Mouse (Mus musculus) liver, adult (tissue): ENCODE results near the gene Gpc6.

Experiments
- GATA4 ChIP-seq: IDR thresholded peaks from 2 replicates; pipeline ENCODE4 v1.6.1; 2014; ENCODE audit warnings: mild to moderate bottlenecking, low read length; ENCODE audit not compliant: insufficient replicate concordance

The Gpc6 gene

GRCm38 (mm10) chr14:117810321-117811270, 885.5 kb downstream of the Gpc6 start:
- TF ChIP-seq GATA4: no peak

GRCm38 (mm10) chr14:117813473-117813872, 888.4 kb downstream of the Gpc6 start:
- TF ChIP-seq GATA4: no peak

- TF ChIP-seq GATA4: no peak
Measured at GRCm38 (mm10) chr14:117816008-117816407, 890.9 kb downstream of the Gpc6 start.

- peak; percentile 67; the same call in 1 of the 2 replicates for TF ChIP-seq GATA4
Measured at GRCm38 (mm10) chr14:117816706-117817105, 891.6 kb downstream of the Gpc6 start.

- TF ChIP-seq GATA4: peak; percentile 36; the same call in 1 of the 2 replicates
Measured at GRCm38 (mm10) chr14:117817196-117817595, 892.1 kb downstream of the Gpc6 start.

- no peak for TF ChIP-seq GATA4
Measured at GRCm38 (mm10) chr14:117824491-117824890, 899.4 kb downstream of the Gpc6 start.

- no peak for TF ChIP-seq GATA4
Measured at GRCm38 (mm10) chr14:117826294-117827046, 901.4 kb downstream of the Gpc6 start.

GRCm38 (mm10) chr14:117831267-117831666, 906.2 kb downstream of the Gpc6 start:
- no peak for TF ChIP-seq GATA4

GRCm38 (mm10) chr14:117831731-117832130, 906.6 kb downstream of the Gpc6 start:
- no peak for TF ChIP-seq GATA4

- no peak for TF ChIP-seq GATA4
Measured at GRCm38 (mm10) chr14:117835506-117835905, 910.4 kb downstream of the Gpc6 start.

- no peak for TF ChIP-seq GATA4
Measured at GRCm38 (mm10) chr14:117837021-117837420, 911.9 kb downstream of the Gpc6 start.

- no peak for TF ChIP-seq GATA4
Measured at GRCm38 (mm10) chr14:117837715-117838114, 912.6 kb downstream of the Gpc6 start.

GRCm38 (mm10) chr14:117841211-117841610, 916.1 kb downstream of the Gpc6 start:
- no peak for TF ChIP-seq GATA4

- TF ChIP-seq GATA4: no peak
Measured at GRCm38 (mm10) chr14:117841797-117842553, 916.9 kb downstream of the Gpc6 start.

GRCm38 (mm10) chr14:117849591-117850505, 924.7 kb downstream of the Gpc6 start:
- TF ChIP-seq GATA4: no peak

- no peak for TF ChIP-seq GATA4
Measured at GRCm38 (mm10) chr14:117852266-117852665, 927.2 kb downstream of the Gpc6 start.
